Mouse (Mus musculus): ENCODE data around the gene Sesn2.

GRCm38 (mm10) chr4:132474631-132475030 lies 35.7 kb downstream of the Sesn2 start:
- TF ChIP-seq CHD2 (IDR thresholded peaks at IDR 0.05; ENCODE audit: low read length) (no peak), HCFC1 (IDR thresholded peaks at IDR 0.05; ENCODE audit: low read depth, low read length) (no peak), POLR2AphosphoS2 (IDR thresholded peaks at IDR 0.05; ENCODE audit: low read length) (no peak), CTCF (IDR thresholded peaks at IDR 0.05 in 2 of 3, conservative IDR thresholded peaks at IDR 0.05 in 1 of 3; ENCODE audit: control insufficient read depth in 1 of 3, insufficient read depth in 1 of 3, low read depth in 2 of 3, low read length in 3 of 3, poor library complexity in 1 of 3, severe bottlenecking in 1 of 3) (no peak), MAZ (IDR thresholded peaks at IDR 0.05; ENCODE audit: low read depth, low read length) (no peak), POLR2A (IDR thresholded peaks at IDR 0.05; ENCODE audit: control insufficient read depth in 1 of 2, insufficient read depth in 1 of 2, low read depth in 1 of 2, low read length in 2 of 2, poor library complexity in 1 of 2) (no peak), NRF1 (IDR thresholded peaks at IDR 0.05; ENCODE audit: insufficient read depth, low read depth, low read length, poor library complexity, severe bottlenecking) (no peak), E2F4 (IDR thresholded peaks at IDR 0.05; ENCODE audit: borderline replicate concordance, low read depth, low read length) (no peak), USF1 (IDR thresholded peaks at IDR 0.05; ENCODE audit: low read depth, low read length) (no peak), MAX (IDR thresholded peaks at IDR 0.05; ENCODE audit: low read length) (no peak), ETS1 (IDR thresholded peaks at IDR 0.05; ENCODE audit: low read depth, low read length) (no peak)
